Comparison of ENCODE assay signal across 20 mouse cellular contexts in the genomic region with DNA sequence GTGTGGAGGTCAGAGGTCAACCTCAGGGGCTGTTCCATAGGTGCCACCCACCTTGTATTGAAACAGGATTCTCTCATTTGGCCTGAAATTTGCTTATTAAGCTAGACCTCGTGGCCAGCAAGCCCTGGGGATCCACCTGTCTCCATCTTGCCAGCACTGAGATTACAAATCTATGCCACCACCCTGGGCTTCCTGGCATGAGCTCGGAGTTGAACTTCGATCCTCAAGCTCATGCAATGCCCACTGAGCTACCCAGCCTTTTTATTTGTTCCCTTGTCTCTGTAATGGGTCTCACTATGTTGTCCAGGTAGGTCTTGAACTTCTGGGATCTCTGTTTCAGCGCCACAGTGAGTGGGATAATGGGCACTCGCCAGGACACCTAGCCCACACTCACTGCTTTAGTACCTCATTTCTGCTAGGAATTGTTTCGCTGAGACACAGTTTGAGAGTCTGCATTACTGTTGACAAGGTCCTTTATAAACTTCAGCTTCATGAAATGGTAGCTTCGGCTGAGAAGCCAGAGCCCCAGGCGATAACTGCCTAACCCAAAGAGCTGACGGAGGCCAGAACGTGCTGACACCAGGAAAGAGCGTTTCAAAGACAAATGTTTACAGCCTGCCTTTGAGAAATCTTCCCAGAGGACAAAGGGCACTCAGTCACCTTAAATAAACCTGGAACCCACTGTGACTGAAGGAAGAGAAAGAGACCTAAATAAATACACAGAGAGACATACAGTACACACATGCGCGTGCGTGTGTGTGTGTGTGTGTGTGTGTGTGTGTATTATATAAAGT. TPM values are rescaled to one million over a fixed set of nuclear protein-coding genes. Genes with fewer than 3 reads are reported as not detected.
A peak's percentile ranks its signal among the peaks of the same experiment; 100 is the strongest.
DNase-seq lines count a peak whose midpoint lies in the region; ATAC-seq and TF ChIP-seq lines count a peak whose summit lies in the region.
"Had no signal": no experiment of that assay in that cellular context is flagged by ENCODE, and none has a peak within 500 bp of the region (broad histone marks: within the 10 kb centered on the region; RNA-seq: fewer than 3 reads in every experiment).

No protein-coding gene starts in this region.

- H3K4me2 ChIP-seq in midbrain, postnatal 0 days (ENCODE audit: low read depth, low read length, poor library complexity, severe bottlenecking): no peak overlapping the region
- H3K4me2 ChIP-seq: embryonic facial prominence, embryonic 13.5 days; hindbrain, embryonic 13.5 days; liver, embryonic 15.5 days had no signal

- no peaks in the 10 kb centered on the region for H3K27me3 ChIP-seq in kidney, adult 2 months (replicated peaks; ENCODE audit: control insufficient read depth, insufficient read depth, low read length)
- no peaks in the 10 kb centered on the region for H3K27me3 ChIP-seq in midbrain, postnatal 0 days (ENCODE audit: insufficient read depth, low read length)
- H3K27me3 ChIP-seq: CH12.LX; embryonic facial prominence, embryonic 13.5 days; hindbrain, embryonic 13.5 days; liver, embryonic 15.5 days had no signal

- H3K9me3 ChIP-seq in midbrain, postnatal 0 days (ENCODE audit: low read length): no peaks in the 10 kb centered on the region
- H3K9me3 ChIP-seq: embryonic facial prominence, embryonic 13.5 days; hindbrain, embryonic 13.5 days; liver, embryonic 15.5 days; midbrain, embryonic 10.5 days had no signal

- no peak for TF ChIP-seq POLR2A in kidney, adult 2 months (IDR thresholded peaks at IDR 0.05; ENCODE audit: low read depth, low read length)

- 66% methylated on average over 14 of the region's 14 CpGs for WGBS in kidney, adult 2 months
- WGBS in midbrain, postnatal 0 days: 76% methylated on average over 14 of the region's 14 CpGs

- no peaks in the 10 kb centered on the region for H3K4me1 ChIP-seq in kidney, adult 2 months (ENCODE audit: control insufficient read depth, insufficient read depth, low read length)
- H3K4me1 ChIP-seq in midbrain, postnatal 0 days (ENCODE audit: insufficient read depth, low read length): no peaks in the 10 kb centered on the region
- H3K4me1 ChIP-seq: embryonic facial prominence, embryonic 13.5 days; hindbrain, embryonic 13.5 days; liver, embryonic 15.5 days; midbrain, embryonic 10.5 days had no signal

- H3K36me3 ChIP-seq in kidney, adult 2 months (ENCODE audit: control insufficient read depth, insufficient read depth, low read length): no peaks in the 10 kb centered on the region
- no peaks in the 10 kb centered on the region for H3K36me3 ChIP-seq in midbrain, postnatal 0 days (ENCODE audit: insufficient read depth, low read length)
- H3K36me3 ChIP-seq: embryonic facial prominence, embryonic 13.5 days; hindbrain, embryonic 13.5 days; liver, embryonic 15.5 days; midbrain, embryonic 10.5 days had no signal

- no peak for TF ChIP-seq CTCF in kidney, adult 2 months (conservative IDR thresholded peaks at IDR 0.05; ENCODE audit: insufficient read depth, insufficient read length, low read depth, low read length)
- no peak for TF ChIP-seq CTCF in midbrain, postnatal 0 days (IDR thresholded peaks at IDR 0.05)

- H3K4me3 ChIP-seq in kidney, adult 2 months (ENCODE audit: insufficient read depth, low read depth, low read length): no peak overlapping the region
- no peak overlapping the region for H3K4me3 ChIP-seq in midbrain, postnatal 0 days (ENCODE audit: low read depth, low read length)
- H3K4me3 ChIP-seq: embryonic facial prominence, embryonic 13.5 days; gastrocnemius, adult 2 months; hindbrain, embryonic 13.5 days; liver, embryonic 15.5 days; midbrain, embryonic 10.5 days had no signal

- DNase-seq in cerebellum, adult 9-11 months: peak; percentile 56
- peak; percentile 24 for DNase-seq in kidney, adult 2 months
- DNase-seq in kidney, postnatal 10 days: no peak
- DNase-seq in lung, postnatal 10 days: peak; percentile 5
- DNase-seq in lung, postnatal 4 days: no peak
- DNase-seq in left cerebral cortex, adult 18-20 months (ENCODE audit: low spot score in 2 of 2): no peak
- no peak for DNase-seq in midbrain, postnatal 0 days (ENCODE audit: low spot score)
- DNase-seq: adrenal gland, adult 2 months; cerebellum, adult 8-10 months; forebrain, postnatal 0 days; gastrocnemius, adult 2 months; heart, postnatal 10 days; left cerebral cortex, postnatal 4 days; right cerebral cortex, postnatal 25 days had no signal

- no peak overlapping the region for H3K9ac ChIP-seq in midbrain, postnatal 0 days (replicated peaks; ENCODE audit: low read length, poor library complexity, severe bottlenecking)
- H3K9ac ChIP-seq: embryonic facial prominence, embryonic 13.5 days; forebrain, postnatal 0 days; hindbrain, embryonic 13.5 days; liver, embryonic 15.5 days had no signal

- no peak overlapping the region for H3K27ac ChIP-seq in kidney, adult 2 months (ENCODE audit: insufficient read depth, low read depth, low read length)
- H3K27ac ChIP-seq in midbrain, postnatal 0 days (ENCODE audit: low read depth, low read length): no peak overlapping the region
- H3K27ac ChIP-seq: embryonic facial prominence, embryonic 13.5 days; gastrocnemius, adult 2 months; hindbrain, embryonic 13.5 days; liver, embryonic 15.5 days; midbrain, embryonic 10.5 days had no signal

- no peak for ATAC-seq in cerebellum, adult (ENCODE audit: insufficient number of reproducible peaks, low FRiP score, low TSS enrichment)
- ATAC-seq in midbrain, postnatal 0 days (ENCODE audit: low FRiP score): no peak
- ATAC-seq: forebrain, postnatal 0 days had no signal

RNA-seq across cellular contexts. Expression of gene Foxn2, which starts 50.6 kb away (rescaled TPM):
- 2.7 and 2.9 TPM in 2 replicates for polyA plus RNA-seq in kidney, adult 2 months (2012; rRNA removed)
- total RNA-seq in left cerebral cortex, adult 18-20 months (2021): 10 to 100 TPM; 15.4 to 16.0 TPM
- total RNA-seq in midbrain, postnatal 0 days (2014; rRNA removed): 7.7 and 12.7 TPM in 2 replicates
- 4.5 and 5.3 TPM in 2 replicates for polyA plus RNA-seq in midbrain, postnatal 0 days (2015; fragmentation: Nextera tagmentation; extraction: Ambion mirVana)

Comparison
In these comparisons a context has a peak if more than half of its experiments do, and no peak if none do; other contexts are left out.
1. DNase-seq: peak in cerebellum, adult 9-11 months (single experiment), kidney, adult 2 months (single experiment) and lung, postnatal 10 days (single experiment); none in kidney, postnatal 10 days (single experiment), lung, postnatal 4 days (0 of 2), left cerebral cortex, adult 18-20 months (0 of 2) and midbrain, postnatal 0 days (single experiment).